29 mouse cellular contexts compared by ENCODE assay signal in the genomic region with DNA sequence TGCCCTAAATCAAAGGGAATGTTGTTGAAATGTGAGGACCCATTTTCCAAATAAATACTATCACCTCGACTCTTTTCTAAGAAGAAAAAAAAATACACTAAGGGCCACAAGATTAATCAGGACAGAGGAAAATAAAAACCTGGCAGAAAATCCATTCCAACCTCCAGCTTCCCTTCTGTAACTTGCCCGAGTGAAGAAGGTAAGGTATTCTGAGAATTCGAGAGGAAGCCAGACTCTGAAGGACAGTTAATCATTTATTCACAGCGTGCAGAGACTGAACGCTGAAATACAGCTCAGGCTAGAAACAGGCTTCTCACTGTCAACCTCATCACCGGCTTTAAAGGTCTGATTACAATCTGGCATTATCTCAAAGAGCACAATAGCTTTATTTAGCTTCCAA. TPM values are rescaled to one million over a fixed set of nuclear protein-coding genes. Genes with fewer than 3 reads are reported as not detected.
A peak's percentile ranks its signal among the peaks of the same experiment; 100 is the strongest.
DNase-seq lines count a peak whose midpoint lies in the region; ATAC-seq and TF ChIP-seq lines count a peak whose summit lies in the region.
"Had no signal": no experiment of that assay in that cellular context is flagged by ENCODE, and none has a peak within 500 bp of the region (broad histone marks: within the 10 kb centered on the region; RNA-seq: fewer than 3 reads in every experiment).

No protein-coding gene starts in this region.

- TF ChIP-seq CTCF in lung, postnatal 0 days (IDR thresholded peaks at IDR 0.05) = no peak

- no peak overlapping the region for H3K27ac ChIP-seq in lung, postnatal 0 days (ENCODE audit: low read length)
- H3K27ac ChIP-seq in kidney, embryonic 16.5 days (ENCODE audit: low read length) = 0 out of 2 replicates have a peak overlapping the region, but pooled peaks have one; percentile 3
- H3K27ac ChIP-seq: forebrain, embryonic 13.5 days; layer of hippocampus, adult 2 months; left cerebral cortex, adult 2 months; limb, embryonic 12.5 days; midbrain, embryonic 12.5 days; neural tube, embryonic 15.5 days; stomach, postnatal 0 days had no signal

- peak; percentile 51 to 84 for DNase-seq in kidney, adult 8-10 months
- DNase-seq in kidney, adult 18-20 months = no peak
- DNase-seq in lung, postnatal 0 days (ENCODE audit: low spot score) = peak; percentile 17
- DNase-seq in lung, postnatal 4 days = no peak
- peak; percentile 5 for DNase-seq in naive thymus-derived CD4-positive, alpha-beta T cell, adult 2 months (ENCODE audit: low read depth)
- no peak for DNase-seq in right cerebral cortex, postnatal 10 days (ENCODE audit: low spot score in 2 of 2)
- DNase-seq in c-Kit-positive CD71-positive TER-119-positive erythroid progenitor cells, embryonic 14.5 days (ENCODE audit: low spot score) = no peak
- DNase-seq: adrenal gland, adult 2 months; cerebellum, adult 8-10 months; cerebellum, postnatal 36 days; gastrocnemius, postnatal 10 days; heart, postnatal 10 days; retina, postnatal 1 day; spleen, adult 18-20 months; thymus, adult 18-20 months; thymus, postnatal 36 days had no signal

- H3K27me3 ChIP-seq in lung, postnatal 0 days (replicated peaks; ENCODE audit: insufficient read depth, low read length) = no peaks in the 10 kb centered on the region
- no peaks in the 10 kb centered on the region for H3K27me3 ChIP-seq in kidney, embryonic 16.5 days (ENCODE audit: insufficient read depth, low read length)
- H3K27me3 ChIP-seq: forebrain, embryonic 13.5 days; heart, embryonic 13.5 days; limb, embryonic 12.5 days; liver, embryonic 15.5 days; megakaryocyte, embryonic 14.5 days; midbrain, embryonic 12.5 days; neural tube, embryonic 15.5 days had no signal

- H3K36me3 ChIP-seq in lung, postnatal 0 days (ENCODE audit: insufficient read depth, low read length) = peaks cover 20% of the 10 kb centered on the region
- H3K36me3 ChIP-seq in kidney, embryonic 16.5 days (ENCODE audit: insufficient read depth, low read length) = peaks cover 71% of the 10 kb centered on the region

- ATAC-seq in lung, postnatal 0 days = no peak
- no peak for ATAC-seq in kidney, embryonic 16.5 days (ENCODE audit: low FRiP score, low TSS enrichment)
- ATAC-seq: activated CD4-positive, CD25-positive, alpha-beta regulatory T cell, adult 4 months; forebrain, embryonic 13.5 days; hindbrain, embryonic 16.5 days had no signal

- TF ChIP-seq EP300 in lung, postnatal 0 days (IDR thresholded peaks at IDR 0.05) = no peak

- H3K4me1 ChIP-seq in lung, postnatal 0 days (ENCODE audit: insufficient read depth, low read depth, low read length) = no peaks in the 10 kb centered on the region
- H3K4me1 ChIP-seq in kidney, embryonic 16.5 days (ENCODE audit: insufficient read depth, low read length) = no peaks in the 10 kb centered on the region
- H3K4me1 ChIP-seq: forebrain, embryonic 13.5 days; limb, embryonic 12.5 days; midbrain, embryonic 12.5 days; neural tube, embryonic 15.5 days had no signal

- H3K9me3 ChIP-seq in lung, postnatal 0 days (ENCODE audit: low read length) = no peaks in the 10 kb centered on the region
- H3K9me3 ChIP-seq in kidney, embryonic 16.5 days (ENCODE audit: low read length) = no peaks in the 10 kb centered on the region
- H3K9me3 ChIP-seq: forebrain, embryonic 13.5 days; heart, embryonic 13.5 days; limb, embryonic 12.5 days; liver, embryonic 15.5 days; megakaryocyte, embryonic 14.5 days; midbrain, embryonic 12.5 days; neural tube, embryonic 15.5 days had no signal

- no peak overlapping the region for H3K4me3 ChIP-seq in lung, postnatal 0 days (ENCODE audit: low read depth, low read length)
- H3K4me3 ChIP-seq in kidney, embryonic 16.5 days (ENCODE audit: low read length) = no peak overlapping the region
- H3K4me3 ChIP-seq: forebrain, embryonic 13.5 days; heart, embryonic 13.5 days; layer of hippocampus, adult 2 months; left cerebral cortex, adult 2 months; limb, embryonic 12.5 days; liver, embryonic 15.5 days; megakaryocyte, embryonic 14.5 days; midbrain, embryonic 12.5 days; neural tube, embryonic 15.5 days had no signal

- H3K9ac ChIP-seq in lung, postnatal 0 days (replicated peaks; ENCODE audit: low read depth) = no peak overlapping the region
- H3K9ac ChIP-seq in kidney, embryonic 16.5 days (replicated peaks; ENCODE audit: low read length) = no peak overlapping the region
- H3K9ac ChIP-seq: forebrain, embryonic 13.5 days; heart, embryonic 13.5 days; limb, embryonic 12.5 days; liver, embryonic 15.5 days; midbrain, embryonic 12.5 days; neural tube, embryonic 15.5 days had no signal

- no peak overlapping the region for H3K4me2 ChIP-seq in lung, postnatal 0 days (replicated peaks; ENCODE audit: low read depth, low read length)
- H3K4me2 ChIP-seq in kidney, embryonic 16.5 days (replicated peaks; ENCODE audit: low read depth, low read length) = no peak overlapping the region
- H3K4me2 ChIP-seq: forebrain, embryonic 13.5 days; heart, embryonic 13.5 days; limb, embryonic 12.5 days; midbrain, embryonic 12.5 days; neural tube, embryonic 15.5 days had no signal

- WGBS in lung, postnatal 0 days = 37% methylated on average over 6 of the region's 6 CpGs
- 52% methylated on average over 6 of the region's 6 CpGs for WGBS in kidney, embryonic 16.5 days

RNA-seq across cellular contexts. Expression of a gene that starts 13.5 kb away (rescaled TPM):
- 7.3 and 14.7 TPM in 2 replicates for polyA plus RNA-seq in lung, postnatal 0 days (2015; fragmentation: Nextera tagmentation; extraction: Ambion mirVana)
- 67.5 and 68.8 TPM in 2 replicates for polyA plus RNA-seq in kidney, embryonic 16.5 days (2015; fragmentation: Nextera tagmentation; extraction: Ambion mirVana)

RNA-seq across cellular contexts. Expression of a gene that starts 55.4 kb away (rescaled TPM):
- 5.0 and 5.1 TPM in 2 replicates for polyA plus RNA-seq in lung, postnatal 0 days (2015; fragmentation: Nextera tagmentation; extraction: Ambion mirVana)
- 17.4 and 17.5 TPM in 2 replicates for polyA plus RNA-seq in kidney, embryonic 16.5 days (2015; fragmentation: Nextera tagmentation; extraction: Ambion mirVana)

Comparison
In these comparisons a context has a peak if more than half of its experiments do, and no peak if none do; other contexts are left out.
1. DNase-seq: peak in kidney, adult 8-10 months (2 of 2), lung, postnatal 0 days (single experiment) and naive thymus-derived CD4-positive, alpha-beta T cell, adult 2 months (single experiment); none in kidney, adult 18-20 months (single experiment), lung, postnatal 4 days (0 of 2), right cerebral cortex, postnatal 10 days (0 of 2) and c-Kit-positive CD71-positive TER-119-positive erythroid progenitor cells, embryonic 14.5 days (single experiment).